Mouse (Mus musculus) Patski (cell line): ENCODE measurements around the gene Sh3bgrl2. TPM values are rescaled to one million over a fixed set of nuclear protein-coding genes. Genes with fewer than 3 reads are reported as not detected.

Source experiments
- ATAC-seq: fragments of 100-300 bp; one replicate; pipeline ENCODE4 v1.8.0; 2021
- CTCF ChIA-PET: fragments of 350-600 bp; sonication (Branson Sonifier 250); formaldehyde crosslinking; loops from one replicate; lab custom pipeline; 2022; ENCODE audit warnings: inconsistent platforms; lab: Charles Lee
- POLR2A ChIA-PET: fragments of 350-600 bp; sonication (Branson Sonifier 250); formaldehyde crosslinking; loops from one replicate; lab custom pipeline; 2022; ENCODE audit warnings: antibody characterized with exemption, inconsistent platforms; lab: Charles Lee
- DNase-seq: peaks from one replicate; pipeline ENCODE4 v3.0.0-alpha.2; 2011; ENCODE audit warnings: low read depth, low spot score
- H3K27me3 ChIP-seq: fragments of 371-371 bp; one replicate; pipeline ENCODE4 v1.5.1; 2021
- CTCF ChIP-seq: fragments of 100-300 bp; IDR thresholded peaks from one replicate; pipeline ENCODE4 v1.5.1; 2021
- in situ Hi-C: fragments of 300-500 bp; cut with MboI; formaldehyde crosslinking; loops from 3 replicates; pipeline ENCODE4 v1.11.1; 2018; ENCODE audit warnings: low pct_unique_long_range_greater_than_20kb, mixed read lengths
- polyA plus RNA-seq: library from polyadenylated mRNA; unstranded; gene quantifications from one replicate; pipeline ENCODE4 v1.2.3, GENCODE M21; 2021

The Sh3bgrl2 gene
- polyA plus RNA-seq, 1 experiment from 2014 or later: 5.2 TPM

GRCm38 (mm10) chr9:83573588-83573987, 25.5 kb downstream of the Sh3bgrl2 start:
- no peak for TF ChIP-seq CTCF
- no peak for DNase-seq
- no peak for ATAC-seq
- POLR2A ChIA-PET: no interaction called here
- in situ Hi-C loops: no loop called here
- CTCF ChIA-PET: no interaction called here
- H3K27me3 ChIP-seq: no peaks in the 10 kb centered on the region

- TF ChIP-seq CTCF: no peak
- CTCF ChIA-PET: interaction anchor here (2.1 kb wide), 1 partner anchor 11 kb away, joined by 5 read pairs; no protein-coding TSS in a partner anchor
- in situ Hi-C loops: no loop called here
- H3K27me3 ChIP-seq: no peaks in the 10 kb centered on the region
- DNase-seq (no peak), ATAC-seq (no peak)
- POLR2A ChIA-PET: no interaction called here
These were observed 27.3 kb downstream of the Sh3bgrl2 start for GRCm38 (mm10) chr9:83575403-83575802.

GRCm38 (mm10) chr9:83576018-83576688, 28.0 kb downstream of the Sh3bgrl2 start:
- H3K27me3 ChIP-seq: no peaks in the 10 kb centered on the region
- DNase-seq: no peak
- TF ChIP-seq CTCF: no peak
- peak; percentile 21 for ATAC-seq
- in situ Hi-C loops: no loop called here
- CTCF ChIA-PET: interaction anchor here (1.5 to 2.1 kb wide), 2 partner anchors 10 to 11 kb away, joined by 4 to 5 read pairs; no protein-coding TSS in a partner anchor
- POLR2A ChIA-PET: interaction anchor here (0.6 kb wide), 1 partner anchor 187 kb away, joined by 3 read pairs; no protein-coding TSS in a partner anchor

GRCm38 (mm10) chr9:83576689-83577057, 28.5 kb downstream of the Sh3bgrl2 start:
- DNase-seq (no peak), ATAC-seq (peak; percentile 80)
- in situ Hi-C loops: no loop called here
- CTCF ChIA-PET: interaction anchor here (1.3 to 2.1 kb wide), 3 partner anchors 9 to 27 kb away, joined by 4 to 5 read pairs (median 5); no protein-coding TSS in a partner anchor
- POLR2A ChIA-PET: no interaction called here
- no peaks in the 10 kb centered on the region for H3K27me3 ChIP-seq
- TF ChIP-seq CTCF: peak; percentile 87

- ATAC-seq: no peak
- POLR2A ChIA-PET: no interaction called here
- no peaks in the 10 kb centered on the region for H3K27me3 ChIP-seq
- no peak for DNase-seq
- in situ Hi-C loops: no loop called here
- CTCF ChIA-PET: interaction anchor here (1.3 to 1.5 kb wide), 2 partner anchors 9 to 27 kb away, joined by 4 to 5 read pairs; no protein-coding TSS in a partner anchor
- TF ChIP-seq CTCF: no peak
These were observed 29.1 kb downstream of the Sh3bgrl2 start for GRCm38 (mm10) chr9:83577260-83577659.

GRCm38 (mm10) chr9:83579049-83579448, 30.9 kb downstream of the Sh3bgrl2 start:
- no peaks in the 10 kb centered on the region for H3K27me3 ChIP-seq
- ATAC-seq: no peak
- no peak for DNase-seq
- CTCF ChIA-PET: no interaction called here
- in situ Hi-C loops: no loop called here
- no peak for TF ChIP-seq CTCF
- POLR2A ChIA-PET: interaction anchor here (0.7 kb wide), 1 partner anchor 31 kb away, joined by 3 read pairs; no protein-coding TSS in a partner anchor

GRCm38 (mm10) chr9:83582748-83583147, 34.6 kb downstream of the Sh3bgrl2 start:
- ATAC-seq (peak; percentile 74), DNase-seq (no peak)
- ChIA-PET CTCF (interaction anchor here (0.9 kb wide), 1 partner anchor 17 kb away, joined by 4 read pairs; no protein-coding TSS in a partner anchor), POLR2A (no interaction called here)
- in situ Hi-C loops: no loop called here
- H3K27me3 ChIP-seq: no peaks in the 10 kb centered on the region
- TF ChIP-seq CTCF: no peak

- ChIA-PET CTCF (interaction anchor here (1.0 to 1.5 kb wide), 3 partner anchors 8 to 20 kb away, joined by 3 to 4 read pairs (median 3); no protein-coding TSS in a partner anchor), POLR2A (no interaction called here)
- no peak for TF ChIP-seq CTCF
- no peak for ATAC-seq
- no peaks in the 10 kb centered on the region for H3K27me3 ChIP-seq
- no peak for DNase-seq
- in situ Hi-C loops: no loop called here
These were observed 38.4 kb downstream of the Sh3bgrl2 start for GRCm38 (mm10) chr9:83586316-83587050.

- POLR2A ChIA-PET: no interaction called here
- CTCF ChIA-PET: interaction anchor here (1.0 kb wide), 1 partner anchor 9 kb away, joined by 3 read pairs; no protein-coding TSS in a partner anchor
- ATAC-seq (no peak), DNase-seq (no peak)
- H3K27me3 ChIP-seq: no peaks in the 10 kb centered on the region
- in situ Hi-C loops: no loop called here
- no peak for TF ChIP-seq CTCF
These were observed 39.0 kb downstream of the Sh3bgrl2 start for GRCm38 (mm10) chr9:83587116-83587515.

GRCm38 (mm10) chr9:83589063-83589462, 40.9 kb downstream of the Sh3bgrl2 start:
- peak; percentile 82 for ATAC-seq
- TF ChIP-seq CTCF: no peak
- ChIA-PET POLR2A (no interaction called here), CTCF (interaction anchor here (0.8 to 1.5 kb wide), 2 partner anchors 24 to 40 kb away, joined by 3 read pairs; no protein-coding TSS in a partner anchor)
- H3K27me3 ChIP-seq: no peaks in the 10 kb centered on the region
- DNase-seq: peak; percentile 48
- in situ Hi-C loops: no loop called here
